Mouse (Mus musculus): ENCODE results near the gene Rgs7. TPM values are rescaled to one million over a fixed set of nuclear protein-coding genes. Genes with fewer than 3 reads are reported as not detected.

Gene Rgs7
- polyA plus RNA-seq, 2 experiments = not detected

DNA sequence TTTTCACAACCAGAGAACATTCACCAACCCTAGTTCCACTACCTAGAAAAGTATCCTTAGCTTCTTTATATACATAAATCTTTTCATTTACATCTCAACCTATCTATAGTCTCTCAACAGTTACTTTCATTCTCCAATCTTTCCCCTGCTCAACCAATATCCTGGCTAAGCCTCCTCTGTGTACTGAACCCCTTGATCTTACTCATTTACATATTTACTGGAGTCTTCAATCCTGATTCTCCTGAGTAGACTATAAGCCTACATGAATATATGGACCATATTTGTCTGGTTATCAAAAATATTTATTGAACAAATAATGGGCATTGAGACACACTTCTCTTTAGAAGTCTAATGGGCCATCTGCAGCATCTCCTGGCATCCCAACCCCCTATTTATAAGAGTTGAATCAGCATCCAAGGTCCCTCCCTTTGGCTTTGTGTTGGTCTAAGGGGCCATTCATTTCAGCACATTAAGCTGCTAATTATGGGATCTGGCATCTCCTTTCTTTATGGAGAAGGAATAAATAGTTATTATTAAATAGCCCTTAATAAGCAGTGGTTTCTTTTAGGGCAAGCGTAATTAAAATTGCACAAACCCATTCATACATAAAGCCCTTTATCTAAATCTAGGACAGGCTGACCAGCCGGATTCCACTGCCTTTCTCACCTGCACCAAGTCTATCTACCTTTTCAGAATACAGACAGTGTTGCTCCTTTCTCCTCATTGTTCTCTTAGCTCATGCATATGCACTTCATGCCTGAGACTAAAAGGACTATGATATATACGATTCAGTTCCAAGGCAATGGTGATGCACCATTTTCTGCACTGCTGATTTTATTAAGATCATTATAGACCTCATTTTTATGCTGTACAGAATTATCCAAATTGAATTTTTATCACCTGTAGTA, 270.5 kb downstream of the Rgs7 start:
- Histone ChIP-seq H3K4me2 (ENCODE audit: low read depth) (no peak overlapping the region), H3K27me3 (ENCODE audit: control insufficient read depth, insufficient read depth, low read length) (no peaks in the 10 kb centered on the region), H3K27ac (no peak overlapping the region), H3K9ac (replicated peaks) (no peak overlapping the region), H3K9me3 (ENCODE audit: control insufficient read depth, low read length) (no peaks in the 10 kb centered on the region), H3K4me3 (ENCODE audit: insufficient read depth in 1 of 2, low read depth in 2 of 2, low read length in 2 of 2) (no peak overlapping the region), H3K36me3 (replicated peaks; ENCODE audit: control insufficient read depth, insufficient read depth, low read depth) (no peaks in the 10 kb centered on the region), H3K4me1 (replicated peaks; ENCODE audit: control insufficient read depth in 2 of 2, insufficient read depth in 2 of 2, low read length in 1 of 2) (no peaks in the 10 kb centered on the region)
- TF ChIP-seq CTCF (IDR thresholded peaks at IDR 0.05; ENCODE audit: low read depth) (no peak), EP300 (IDR thresholded peaks at IDR 0.05; ENCODE audit: low read depth) (no peak)
- ATAC-seq (ENCODE audit: insufficient read depth) (no peak), DNase-seq (ENCODE audit: low read depth in 3 of 3, low spot score in 3 of 3) (no peak)
- 70% methylated on average over 3 of the region's 3 CpGs for WGBS (ENCODE audit: insufficient replicate concordance)

- 69% methylated on average over 2 of the region's 2 CpGs for WGBS (ENCODE audit: insufficient replicate concordance)
- Histone ChIP-seq H3K9ac (replicated peaks) (no peak overlapping the region), H3K9me3 (ENCODE audit: control insufficient read depth, low read length) (no peaks in the 10 kb centered on the region), H3K27me3 (ENCODE audit: control insufficient read depth, insufficient read depth, low read length) (no peaks in the 10 kb centered on the region), H3K36me3 (replicated peaks; ENCODE audit: control insufficient read depth, insufficient read depth, low read depth) (no peaks in the 10 kb centered on the region), H3K4me3 (ENCODE audit: insufficient read depth in 1 of 2, low read depth in 2 of 2, low read length in 2 of 2) (no peak overlapping the region), H3K4me1 (replicated peaks; ENCODE audit: control insufficient read depth in 2 of 2, insufficient read depth in 2 of 2, low read length in 1 of 2) (no peaks in the 10 kb centered on the region), H3K27ac (no peak overlapping the region), H3K4me2 (ENCODE audit: low read depth) (no peak overlapping the region)
- DNase-seq (ENCODE audit: low read depth in 3 of 3, low spot score in 3 of 3) (no peak), ATAC-seq (ENCODE audit: insufficient read depth) (no peak)
- TF ChIP-seq CTCF (IDR thresholded peaks at IDR 0.05; ENCODE audit: low read depth) (no peak), EP300 (IDR thresholded peaks at IDR 0.05; ENCODE audit: low read depth) (no peak)
These were observed 272.7 kb downstream of the Rgs7 start for GRCm38 (mm10) chr1:175219563-175219962.

DNA sequence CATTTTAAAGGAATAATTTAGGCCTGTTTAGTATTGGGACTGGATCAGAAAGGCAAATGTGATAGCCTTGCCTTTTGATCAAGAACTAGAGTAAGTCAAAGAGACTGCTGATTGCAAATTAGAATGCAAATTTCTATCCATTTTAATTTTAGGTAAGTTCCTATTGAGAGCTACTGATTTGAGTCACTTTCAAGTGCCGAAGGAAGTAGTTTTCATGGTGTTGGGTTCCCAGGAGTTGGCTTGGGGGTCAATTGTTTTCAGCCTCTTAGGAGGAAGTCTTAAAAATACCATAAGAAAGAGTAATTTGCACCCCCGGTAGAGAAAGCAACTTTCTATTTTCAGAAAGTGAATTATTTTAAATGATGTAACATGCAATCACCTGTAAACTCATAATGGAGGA, 285.3 kb downstream of the Rgs7 start:
- DNase-seq (ENCODE audit: low read depth in 3 of 3, low spot score in 3 of 3) = no peak
- no peak overlapping the region for H3K27ac ChIP-seq
- no peak for ATAC-seq (ENCODE audit: insufficient read depth)
- H3K4me1 ChIP-seq (replicated peaks; ENCODE audit: control insufficient read depth in 2 of 2, insufficient read depth in 2 of 2, low read length in 1 of 2) = no peaks in the 10 kb centered on the region
- H3K4me3 ChIP-seq (ENCODE audit: insufficient read depth in 1 of 2, low read depth in 2 of 2, low read length in 2 of 2) = no peak overlapping the region
- 61% methylated on average over 2 of the region's 2 CpGs for WGBS (ENCODE audit: insufficient replicate concordance)
- H3K9me3 ChIP-seq (ENCODE audit: control insufficient read depth, low read length) = no peaks in the 10 kb centered on the region
- no peaks in the 10 kb centered on the region for H3K27me3 ChIP-seq (ENCODE audit: control insufficient read depth, insufficient read depth, low read length)
- TF ChIP-seq EP300 (IDR thresholded peaks at IDR 0.05; ENCODE audit: low read depth) (no peak), CTCF (IDR thresholded peaks at IDR 0.05; ENCODE audit: low read depth) (no peak)
- H3K9ac ChIP-seq (replicated peaks) = no peak overlapping the region
- no peak overlapping the region for H3K4me2 ChIP-seq (ENCODE audit: low read depth)
- no peaks in the 10 kb centered on the region for H3K36me3 ChIP-seq (replicated peaks; ENCODE audit: control insufficient read depth, insufficient read depth, low read depth)

DNA sequence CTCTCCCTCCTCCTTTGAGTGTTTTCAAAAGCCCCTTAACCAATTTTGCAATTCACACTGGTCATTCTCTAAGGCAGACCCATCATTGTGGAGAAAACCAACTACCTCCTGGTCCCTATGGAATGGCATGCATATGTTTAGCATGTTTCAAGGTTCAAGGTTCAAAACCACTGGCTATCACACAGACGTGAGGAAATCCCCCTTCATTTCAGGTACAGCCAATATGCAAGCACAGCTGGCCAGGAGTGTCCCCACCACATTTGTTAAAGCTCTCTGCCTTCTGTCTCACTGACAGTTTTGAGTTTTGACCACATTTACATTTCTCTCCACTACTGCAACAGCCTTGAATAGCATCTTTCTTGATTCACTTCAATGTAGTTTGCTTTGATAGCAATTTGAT, 286.7 kb downstream of the Rgs7 start:
- ATAC-seq (ENCODE audit: insufficient read depth) (no peak), DNase-seq (ENCODE audit: low read depth in 3 of 3, low spot score in 3 of 3) (no peak)
- Histone ChIP-seq H3K36me3 (replicated peaks; ENCODE audit: control insufficient read depth, insufficient read depth, low read depth) (no peaks in the 10 kb centered on the region), H3K4me2 (ENCODE audit: low read depth) (no peak overlapping the region), H3K4me3 (ENCODE audit: insufficient read depth in 1 of 2, low read depth in 2 of 2, low read length in 2 of 2) (no peak overlapping the region), H3K27me3 (ENCODE audit: control insufficient read depth, insufficient read depth, low read length) (no peaks in the 10 kb centered on the region), H3K4me1 (replicated peaks; ENCODE audit: control insufficient read depth in 2 of 2, insufficient read depth in 2 of 2, low read length in 1 of 2) (no peaks in the 10 kb centered on the region), H3K9ac (replicated peaks) (no peak overlapping the region), H3K9me3 (ENCODE audit: control insufficient read depth, low read length) (no peaks in the 10 kb centered on the region), H3K27ac (no peak overlapping the region)
- TF ChIP-seq EP300 (IDR thresholded peaks at IDR 0.05; ENCODE audit: low read depth) (no peak), CTCF (IDR thresholded peaks at IDR 0.05; ENCODE audit: low read depth) (no peak)
- WGBS (ENCODE audit: insufficient replicate concordance) = 33% methylated on average over 1 of the region's 1 CpGs

DNA sequence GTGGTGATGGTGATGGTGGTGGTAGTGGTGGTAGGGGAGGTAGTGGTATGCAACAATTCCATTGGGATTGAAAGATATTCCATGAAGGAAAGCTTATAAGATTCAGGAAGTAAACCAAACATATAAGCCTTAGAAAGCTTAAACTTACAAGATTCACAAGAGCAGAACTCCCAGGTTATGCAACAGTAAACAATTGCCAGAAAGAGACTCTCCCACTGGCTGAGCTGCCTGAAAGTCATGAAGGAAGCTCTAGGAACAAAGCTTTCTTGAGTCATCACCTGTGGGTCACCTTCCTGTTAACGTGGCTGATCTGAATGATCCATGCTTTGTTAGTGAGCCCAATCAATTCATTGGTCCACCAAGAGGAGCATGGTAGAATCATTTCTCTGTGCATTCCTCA, 288.8 kb downstream of the Rgs7 start:
- no peaks in the 10 kb centered on the region for H3K4me1 ChIP-seq (replicated peaks; ENCODE audit: control insufficient read depth in 2 of 2, insufficient read depth in 2 of 2, low read length in 1 of 2)
- ATAC-seq (ENCODE audit: insufficient read depth) (no peak), DNase-seq (ENCODE audit: low read depth in 3 of 3, low spot score in 3 of 3) (no peak)
- no peak overlapping the region for H3K27ac ChIP-seq
- H3K4me3 ChIP-seq (ENCODE audit: insufficient read depth in 1 of 2, low read depth in 2 of 2, low read length in 2 of 2) = no peak overlapping the region
- TF ChIP-seq EP300 (IDR thresholded peaks at IDR 0.05; ENCODE audit: low read depth) = no peak
- no peak for TF ChIP-seq CTCF (IDR thresholded peaks at IDR 0.05; ENCODE audit: low read depth)
- H3K4me2 ChIP-seq (ENCODE audit: low read depth) = no peak overlapping the region
- H3K36me3 ChIP-seq (replicated peaks; ENCODE audit: control insufficient read depth, insufficient read depth, low read depth) = no peaks in the 10 kb centered on the region
- 44% methylated on average over 1 of the region's 1 CpGs for WGBS (ENCODE audit: insufficient replicate concordance)
- no peaks in the 10 kb centered on the region for H3K27me3 ChIP-seq (ENCODE audit: control insufficient read depth, insufficient read depth, low read length)
- no peak overlapping the region for H3K9ac ChIP-seq (replicated peaks)
- H3K9me3 ChIP-seq (ENCODE audit: control insufficient read depth, low read length) = no peaks in the 10 kb centered on the region

Data from liver, embryonic 14.5 days (tissue).